Mouse (Mus musculus): Measurements from ENCODE around the gene Higd1c. TPM values are rescaled to one million over a fixed set of nuclear protein-coding genes. Genes with fewer than 3 reads are reported as not detected.
A peak's percentile ranks its signal among the peaks of the same experiment; 100 is the strongest.

Higd1c gene
- polyA plus RNA-seq, 1 experiment from 2014 or later, result not detected

DNA sequence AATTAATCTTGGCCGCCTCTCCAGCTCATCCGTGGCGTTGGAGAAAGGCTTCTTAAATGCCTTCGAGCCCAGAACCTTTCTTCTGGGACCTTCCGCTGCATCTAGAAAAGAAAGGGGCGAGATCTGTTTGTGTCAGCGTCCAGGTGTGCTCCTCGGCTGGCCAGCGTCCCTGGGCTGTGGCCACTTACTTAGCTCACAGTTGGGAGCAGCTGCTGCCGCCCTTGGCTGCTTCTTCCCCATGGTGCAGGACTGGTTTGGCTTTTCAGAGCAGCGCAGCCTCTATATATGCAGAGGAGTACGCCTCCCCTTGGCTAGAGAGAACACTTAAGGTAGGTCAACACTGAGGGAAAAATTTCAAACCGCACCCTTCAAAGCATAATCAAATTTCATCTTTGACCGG is 59.6 kb downstream of the Higd1c start:
- no peaks in the 10 kb centered on the region for H3K36me3 ChIP-seq
- H3K4me3 ChIP-seq, result peak overlapping the region; percentile 93
- H3K27ac ChIP-seq, result no peak overlapping the region
- no peak for ATAC-seq (ENCODE audit: insufficient number of reproducible peaks, insufficient read depth, low FRiP score, low TSS enrichment, low read depth)
- H3K4me1 ChIP-seq, result peaks cover 46% of the 10 kb centered on the region
- WGBS, result 2% methylated on average over 14 of the region's 14 CpGs
- peaks cover 16% of the 10 kb centered on the region for H3K27me3 ChIP-seq
- H3K4me2 ChIP-seq, result peak overlapping the region; percentile 98
- peak overlapping the region; percentile 41; the same call in 1 of the 2 replicates for H3K9ac ChIP-seq
- no peaks in the 10 kb centered on the region for H3K9me3 ChIP-seq

DNA sequence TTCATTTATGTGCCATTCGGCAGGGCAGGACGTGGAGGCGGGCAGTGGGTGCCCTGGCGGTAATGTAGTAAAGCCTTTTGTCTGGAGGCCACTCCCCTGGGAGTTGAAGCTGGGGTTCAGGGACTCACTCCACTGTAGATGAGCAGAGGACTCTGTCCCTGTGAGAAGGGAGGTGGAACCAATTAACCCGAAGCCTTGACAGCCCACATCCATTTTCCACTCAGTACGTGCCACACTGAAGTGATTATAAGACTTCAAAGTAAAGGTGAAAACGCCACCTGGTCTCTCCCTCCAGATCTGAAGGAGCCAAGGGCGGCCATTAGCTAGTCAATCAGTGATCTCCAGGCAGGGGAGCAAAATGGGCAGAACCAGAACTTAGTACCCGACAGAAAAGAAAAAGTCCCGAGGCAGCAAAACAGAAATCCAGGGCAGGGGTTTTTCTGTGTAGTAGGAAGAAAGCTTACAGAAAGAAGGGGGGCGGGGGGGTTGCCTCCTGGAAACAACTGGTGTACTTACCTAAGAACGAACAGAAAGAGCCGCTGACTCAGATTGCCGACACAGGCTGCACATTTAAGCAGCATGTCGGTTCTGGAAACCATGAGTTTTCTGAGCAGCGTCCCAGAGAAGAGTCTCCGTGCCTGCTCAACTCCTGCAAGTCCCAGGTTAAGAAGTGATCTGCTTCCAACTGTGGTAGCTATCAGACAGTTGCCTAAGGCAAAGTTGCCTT is 60.2 kb downstream of the Higd1c start, which contains the start of gene Slc11a2:
Slc11a2 (minus strand) TSS at position 677 of the 727 bp plus-strand sequence.
- Histone ChIP-seq H3K4me3 (peak within 1 kb of the TSS; percentile 93), H3K9ac (peak within 1 kb of the TSS; percentile 49; the same call in 1 of the 2 replicates), H3K9me3 (no peaks in the 10 kb centered on the region), H3K4me1 (peaks cover 39% of the 10 kb centered on the region), H3K27me3 (peaks cover 16% of the 10 kb centered on the region), H3K36me3 (no peaks in the 10 kb centered on the region), H3K4me2 (peak within 1 kb of the TSS; percentile 98), H3K27ac (no peak within 1 kb of the TSS)
- WGBS, result 13% methylated on average over 17 of the region's 17 CpGs
- ATAC-seq (ENCODE audit: insufficient number of reproducible peaks, insufficient read depth, low FRiP score, low TSS enrichment, low read depth), result no peak

DNA sequence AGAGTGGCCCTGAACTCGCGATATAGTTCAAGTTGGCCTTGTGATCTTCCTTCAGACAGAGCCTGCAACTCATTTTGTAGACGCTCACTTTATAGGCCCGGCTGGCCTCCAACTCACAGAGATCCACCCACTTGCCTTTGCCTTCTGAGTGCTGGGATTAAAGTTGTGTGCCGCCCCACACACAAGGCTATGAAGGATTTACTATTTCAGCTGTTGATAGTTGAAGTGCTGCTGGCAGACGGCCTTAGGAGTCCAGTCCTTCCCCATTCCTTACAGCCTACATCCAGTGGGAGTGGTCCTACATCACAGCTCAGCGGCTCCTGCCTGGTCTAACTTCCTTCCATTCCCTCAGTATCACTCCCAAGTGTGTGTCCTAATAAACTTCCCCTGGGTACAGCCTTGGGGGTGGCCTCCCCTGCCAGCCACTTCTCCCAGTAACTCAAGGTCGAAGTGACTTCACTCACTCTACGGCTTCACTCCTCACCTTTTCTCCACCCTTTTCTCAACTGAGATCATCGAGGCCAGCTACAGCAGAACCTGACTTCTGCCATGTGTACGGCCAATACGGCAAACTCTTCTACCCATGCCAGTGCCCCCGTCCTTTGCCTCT is 64.1 kb downstream of the Higd1c start:
- Histone ChIP-seq H3K4me3 (no peak overlapping the region), H3K4me2 (no peak overlapping the region), H3K9ac (no peak overlapping the region), H3K4me1 (peaks cover 16% of the 10 kb centered on the region), H3K36me3 (no peaks in the 10 kb centered on the region), H3K9me3 (no peaks in the 10 kb centered on the region), H3K27me3 (peaks cover 16% of the 10 kb centered on the region), H3K27ac (no peak overlapping the region)
- no peak for ATAC-seq (ENCODE audit: insufficient number of reproducible peaks, insufficient read depth, low FRiP score, low TSS enrichment, low read depth)
- WGBS, result 76% methylated on average over 13 of the region's 13 CpGs

DNA sequence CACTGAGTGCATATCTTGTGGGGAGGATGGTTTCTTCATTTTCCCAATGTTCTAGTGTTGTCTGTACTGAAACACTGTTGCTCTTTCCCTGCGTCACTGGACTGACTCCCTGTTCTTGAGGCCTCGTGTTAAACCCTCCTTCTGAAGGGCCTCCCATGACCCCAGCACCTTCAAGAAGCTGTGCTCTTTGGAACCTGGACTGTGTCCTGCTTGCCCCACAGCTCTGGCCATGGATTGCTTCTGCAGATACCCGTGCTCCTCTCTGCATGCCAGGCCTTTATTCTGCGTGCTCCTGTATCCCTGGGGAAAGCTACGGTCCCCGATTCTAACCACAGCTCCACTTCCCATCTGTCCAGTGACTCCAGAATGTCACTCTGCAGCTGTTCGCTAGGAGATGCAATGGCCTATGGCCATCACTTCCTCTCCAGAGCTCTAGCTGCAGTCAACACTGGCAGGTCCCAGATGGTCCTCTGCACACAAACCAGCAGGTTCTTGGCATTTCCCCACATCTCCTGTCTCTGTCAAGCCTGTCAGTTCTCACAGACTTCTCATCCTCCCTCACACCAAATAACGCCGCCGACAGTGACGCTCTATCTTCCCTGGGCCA is 65.7 kb downstream of the Higd1c start:
- Histone ChIP-seq H3K27ac (no peak overlapping the region), H3K4me2 (no peak overlapping the region), H3K36me3 (no peaks in the 10 kb centered on the region), H3K9ac (no peak overlapping the region), H3K4me3 (no peak overlapping the region), H3K4me1 (no peaks in the 10 kb centered on the region), H3K9me3 (no peaks in the 10 kb centered on the region), H3K27me3 (peaks cover 5% of the 10 kb centered on the region)
- no peak for ATAC-seq (ENCODE audit: insufficient number of reproducible peaks, insufficient read depth, low FRiP score, low TSS enrichment, low read depth)
- WGBS, result 82% methylated on average over 11 of the region's 11 CpGs

DNA sequence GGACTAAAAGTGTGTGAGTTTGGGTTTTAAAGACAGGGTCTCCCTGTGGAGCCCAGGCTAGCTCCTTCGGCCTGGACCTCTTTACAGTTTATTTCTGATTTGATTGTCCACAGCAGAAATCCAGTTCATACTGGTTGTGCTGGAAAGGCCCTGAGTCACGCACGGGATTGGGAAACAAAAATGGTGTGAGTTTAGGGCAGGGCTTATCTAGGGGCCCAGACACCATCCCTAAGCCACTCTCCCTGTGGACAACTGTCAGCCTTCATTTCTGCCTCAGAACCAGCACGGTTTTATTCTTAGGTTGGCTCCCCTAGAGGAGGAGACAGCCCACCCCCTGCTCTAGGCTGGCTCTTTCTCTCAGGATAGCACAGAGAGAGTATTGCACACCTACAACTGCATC is 68.9 kb downstream of the Higd1c start:
- WGBS, result 61% methylated on average over 4 of the region's 4 CpGs
- no peak overlapping the region for H3K9ac ChIP-seq
- ATAC-seq (ENCODE audit: insufficient number of reproducible peaks, insufficient read depth, low FRiP score, low TSS enrichment, low read depth), result no peak

More for the DNA sequence above, 68.9 kb downstream of the Higd1c start:
- H3K4me2 ChIP-seq, result no peak overlapping the region
- no peak overlapping the region for H3K27ac ChIP-seq
- H3K9me3 ChIP-seq, result no peaks in the 10 kb centered on the region
- H3K27me3 ChIP-seq, result no peaks in the 10 kb centered on the region
- no peak overlapping the region for H3K4me3 ChIP-seq
- no peaks in the 10 kb centered on the region for H3K36me3 ChIP-seq
- H3K4me1 ChIP-seq, result no peaks in the 10 kb centered on the region

Other genes starting within 250 kb of the Higd1c start
- gene Atf1, start 136.7 kb upstream of the Higd1c start, polyA plus RNA-seq (2015; fragmentation: Nextera tagmentation; extraction: Ambion mirVana), result 52.3 and 52.9 TPM in 2 replicates
- not detected in 2 replicates for gene Tmprss12, start 83.7 kb upstream of the Higd1c start, polyA plus RNA-seq (2015; fragmentation: Nextera tagmentation; extraction: Ambion mirVana)
- gene Mettl7a1, start 60.4 kb upstream of the Higd1c start, polyA plus RNA-seq (2015; fragmentation: Nextera tagmentation; extraction: Ambion mirVana), result 5.2 and 5.7 TPM in 2 replicates
- 0.15 and 0.28 TPM in 2 replicates for gene Mettl7a3, start 29.6 kb upstream of the Higd1c start, polyA plus RNA-seq (2015; fragmentation: Nextera tagmentation; extraction: Ambion mirVana)
- not detected in 2 replicates for gene Methig1, start 11.4 kb upstream of the Higd1c start, polyA plus RNA-seq (2015; fragmentation: Nextera tagmentation; extraction: Ambion mirVana)
- gene Mettl7a2, start 11.3 kb upstream of the Higd1c start, polyA plus RNA-seq (2015; fragmentation: Nextera tagmentation; extraction: Ambion mirVana), result not detected in 2 replicates
- gene Gm5475, start 57.6 kb downstream of the Higd1c start, polyA plus RNA-seq (2015; fragmentation: Nextera tagmentation; extraction: Ambion mirVana), result 0.10 TPM in 1 of 2 replicates, not detected in the other
- gene Slc11a2, start 60.5 kb downstream of the Higd1c start, polyA plus RNA-seq (2015; fragmentation: Nextera tagmentation; extraction: Ambion mirVana), result 21.8 and 22.0 TPM in 2 replicates
- 31.4 and 33.0 TPM in 2 replicates for gene Letmd1, start 104.5 kb downstream of the Higd1c start, polyA plus RNA-seq (2015; fragmentation: Nextera tagmentation; extraction: Ambion mirVana)
- 24.3 and 24.8 TPM in 2 replicates for gene Csrnp2, start 130.9 kb downstream of the Higd1c start, polyA plus RNA-seq (2015; fragmentation: Nextera tagmentation; extraction: Ambion mirVana)
- gene Tfcp2, start 187.5 kb downstream of the Higd1c start, polyA plus RNA-seq (2015; fragmentation: Nextera tagmentation; extraction: Ambion mirVana), result 26.4 and 32.5 TPM in 2 replicates
- gene Pou6f1, start 235.4 kb downstream of the Higd1c start, polyA plus RNA-seq (2015; fragmentation: Nextera tagmentation; extraction: Ambion mirVana), result 14.4 and 18.2 TPM in 2 replicates